Mouse (Mus musculus) bone marrow macrophage, adult 2 months (primary cell): ENCODE measurements around the gene Mmp25.

Experiments
- CTCF ChIP-seq: IDR thresholded peaks from 2 replicates; pipeline ENCODE4 v1.5.1; 2012; ENCODE audit warnings: low read depth, mild to moderate bottlenecking, low read length, moderate library complexity
- POLR2A ChIP-seq: IDR thresholded peaks from 2 replicates; pipeline ENCODE4 v1.6.1; 2012; ENCODE audit warnings: mild to moderate bottlenecking, low read depth, low read length, borderline replicate concordance

DNA sequence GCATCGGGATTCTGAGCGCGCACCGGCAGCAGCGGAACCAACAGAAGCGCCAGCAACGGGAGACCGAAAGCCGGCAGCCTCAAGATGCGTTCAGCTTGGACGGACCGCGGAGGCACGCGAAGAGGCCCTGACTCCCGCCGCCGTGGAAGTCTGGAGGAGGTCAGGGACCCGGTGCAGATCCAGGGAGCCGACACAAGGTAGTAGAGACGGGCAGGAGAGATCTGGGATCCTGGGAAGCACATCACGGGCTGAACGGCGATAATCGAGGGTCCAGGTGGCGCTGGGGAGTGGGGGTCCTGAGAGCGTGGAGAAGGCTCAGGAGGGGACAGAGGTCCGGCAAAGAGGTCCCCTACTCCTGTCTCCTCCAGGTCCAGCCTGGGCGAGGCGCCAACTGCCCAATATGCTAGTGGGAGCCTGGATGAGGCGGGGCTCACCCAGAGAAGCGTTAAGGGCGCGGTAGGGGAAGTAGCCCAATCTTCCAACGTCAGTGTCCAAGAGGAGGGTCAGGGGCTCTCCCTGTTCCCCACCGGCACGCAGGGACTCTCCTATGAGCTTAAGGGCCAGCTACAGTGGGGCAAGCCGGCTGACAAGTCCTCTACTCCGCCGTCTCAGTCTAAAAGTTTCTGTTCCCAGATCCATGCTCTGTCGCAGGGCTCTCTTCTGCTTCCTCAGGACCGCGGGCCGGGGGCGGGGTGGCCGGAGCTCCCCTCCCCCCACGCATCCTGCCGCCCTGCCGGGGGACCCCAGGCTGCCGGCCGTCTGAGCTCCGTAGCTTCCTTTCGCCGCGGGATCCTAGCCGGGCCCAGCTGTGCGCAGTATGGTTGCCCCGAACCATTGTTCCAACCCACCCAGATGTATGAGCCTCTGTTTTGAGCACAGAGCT lies at the start of gene Mmp25:
- TF ChIP-seq CTCF (no peak), POLR2A (no peak)
